Mouse (Mus musculus) bone marrow macrophage, adult 2 months (primary cell): ENCODE measurements at regions not wholly inside any gene's neighbourhood (a gene's known extent, or its start where the extent isn't known, plus 50 kb on each side); places are given as distances from the start of the nearest gene placed in this dataset.

Experiments used
- H3K27ac ChIP-seq: 2 replicates; pipeline ENCODE4 v1.5.1; 2012; ENCODE audit warnings: low read depth, low read length; ENCODE audit not compliant: insufficient read depth
- H3K4me1 ChIP-seq: 2 replicates; pipeline ENCODE4 v1.6.1; 2012; ENCODE audit warnings: low read length; ENCODE audit not compliant: control insufficient read depth, insufficient read depth
- H3K4me3 ChIP-seq: 2 replicates; pipeline ENCODE4 v1.5.1; 2012; ENCODE audit warnings: mild to moderate bottlenecking, low read length, moderate library complexity; ENCODE audit not compliant: insufficient read depth
- CTCF ChIP-seq: IDR thresholded peaks from 2 replicates; pipeline ENCODE4 v1.5.1; 2012; ENCODE audit warnings: low read depth, mild to moderate bottlenecking, low read length, moderate library complexity
- POLR2A ChIP-seq: IDR thresholded peaks from 2 replicates; pipeline ENCODE4 v1.6.1; 2012; ENCODE audit warnings: mild to moderate bottlenecking, low read depth, low read length, borderline replicate concordance

DNA sequence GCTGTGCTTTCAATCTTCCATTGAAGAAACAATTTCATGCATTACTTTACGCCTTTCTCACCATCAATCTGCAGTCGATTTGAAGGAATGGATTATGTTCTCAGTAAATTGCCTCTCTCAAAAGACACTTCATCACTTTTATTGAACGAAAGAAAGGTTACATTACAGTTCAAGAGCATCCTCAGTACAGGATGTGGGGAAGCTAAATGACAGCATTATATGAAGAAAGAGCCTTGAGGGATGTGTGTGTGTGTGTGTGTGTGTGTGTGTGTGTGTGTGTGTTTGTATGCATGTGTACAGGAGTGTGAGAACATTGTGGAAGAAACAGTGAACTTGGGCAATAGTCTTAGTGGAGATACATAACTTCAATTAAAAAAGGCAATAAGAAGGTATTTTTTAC lies 311.8 kb upstream of the Rnaseh2b start:
- Histone ChIP-seq H3K4me1 (no peaks in the 10 kb centered on the region), H3K27ac (no peak overlapping the region), H3K4me3 (no peak overlapping the region)
- TF ChIP-seq POLR2A (no peak), CTCF (no peak)

DNA sequence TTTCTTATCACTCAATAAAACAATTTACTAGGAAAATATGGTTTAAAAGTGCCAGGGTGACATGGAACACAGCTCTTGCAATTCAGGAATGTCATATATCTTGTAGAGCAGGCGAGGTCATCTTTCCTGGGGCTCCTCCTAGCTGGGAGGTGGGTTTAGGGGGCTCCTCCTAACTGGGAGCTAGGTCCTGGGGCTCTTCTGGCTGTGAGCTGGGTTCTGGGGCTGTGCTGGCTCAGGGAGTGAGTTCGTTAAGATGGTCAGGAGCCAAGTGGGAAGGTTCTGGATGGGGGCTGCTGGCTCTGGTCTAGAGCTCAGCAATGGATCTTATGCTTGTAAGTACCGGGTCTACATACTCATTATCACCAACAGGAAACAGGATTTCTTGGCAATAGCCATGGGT lies 306.8 kb upstream of the Rnaseh2b start:
- H3K27ac ChIP-seq = no peak overlapping the region
- H3K4me1 ChIP-seq = no peaks in the 10 kb centered on the region
- TF ChIP-seq POLR2A (no peak), CTCF (no peak)
- no peak overlapping the region for H3K4me3 ChIP-seq

DNA sequence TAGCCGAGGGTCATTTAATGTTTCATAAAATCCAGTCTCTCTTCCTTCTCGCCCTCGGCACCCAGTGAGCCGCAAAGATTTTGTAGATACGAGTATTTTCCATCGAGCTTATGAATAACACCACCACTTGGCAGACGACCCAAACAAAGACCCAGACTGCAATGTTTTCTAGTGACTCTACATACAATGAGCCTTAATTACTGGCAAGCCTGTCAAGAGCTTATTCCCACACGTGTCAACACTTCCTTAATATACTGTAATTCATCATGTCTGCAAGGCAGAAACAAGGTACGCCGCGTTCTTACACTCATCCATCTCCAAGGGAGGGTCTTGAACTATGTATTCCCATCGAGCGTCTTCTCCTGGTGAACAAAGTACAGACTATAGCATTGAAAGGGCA lies 306.2 kb upstream of the Rnaseh2b start:
- TF ChIP-seq POLR2A (no peak), CTCF (no peak)
- Histone ChIP-seq H3K27ac (no peak overlapping the region), H3K4me1 (no peaks in the 10 kb centered on the region), H3K4me3 (no peak overlapping the region)

DNA sequence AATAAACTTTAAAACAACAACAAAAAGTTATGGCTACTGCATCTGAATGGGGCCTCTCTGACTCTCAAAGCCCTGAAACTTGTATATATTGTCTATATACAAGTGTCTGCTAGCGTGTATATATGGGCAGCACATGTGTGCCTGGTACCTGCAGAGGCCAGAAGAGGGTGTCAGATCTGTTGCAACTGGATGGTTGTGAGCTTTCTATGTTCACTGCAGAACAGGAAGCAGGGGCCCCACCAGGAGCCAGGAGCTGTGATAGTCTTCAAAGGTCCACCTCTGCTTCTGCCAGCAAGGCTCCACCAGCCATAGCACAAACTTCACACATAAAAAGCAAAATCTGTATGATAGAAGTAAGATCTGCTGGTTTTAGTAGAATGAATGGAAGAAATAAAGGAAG lies 297.1 kb upstream of the Rnaseh2b start:
- Histone ChIP-seq H3K4me3 (no peak overlapping the region), H3K27ac (no peak overlapping the region), H3K4me1 (peaks cover 5% of the 10 kb centered on the region)
- TF ChIP-seq CTCF = no peak
- TF ChIP-seq POLR2A = no peak

DNA sequence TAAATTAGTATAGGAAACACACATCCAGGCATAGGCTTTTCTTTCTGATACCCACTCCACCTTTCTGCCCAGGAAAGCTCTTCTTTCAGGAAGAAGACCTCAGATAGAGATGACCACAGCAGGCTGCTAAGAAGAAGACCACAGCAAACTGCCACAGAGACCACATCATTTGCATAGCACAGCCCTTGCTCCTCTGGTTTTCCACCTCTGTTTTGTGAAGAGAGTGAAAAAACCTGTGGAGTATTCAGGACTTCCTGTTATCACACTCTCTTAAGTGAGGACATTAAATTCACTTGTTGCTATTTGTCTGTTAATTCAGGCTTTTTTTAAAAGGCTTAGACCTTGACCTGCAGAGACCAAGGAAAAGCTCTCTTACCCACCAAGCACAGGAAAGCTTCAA lies 294.7 kb upstream of the Rnaseh2b start:
- TF ChIP-seq POLR2A = no peak
- no peak for TF ChIP-seq CTCF
- Histone ChIP-seq H3K4me1 (peaks cover 18% of the 10 kb centered on the region), H3K27ac (no peak overlapping the region), H3K4me3 (no peak overlapping the region)

DNA sequence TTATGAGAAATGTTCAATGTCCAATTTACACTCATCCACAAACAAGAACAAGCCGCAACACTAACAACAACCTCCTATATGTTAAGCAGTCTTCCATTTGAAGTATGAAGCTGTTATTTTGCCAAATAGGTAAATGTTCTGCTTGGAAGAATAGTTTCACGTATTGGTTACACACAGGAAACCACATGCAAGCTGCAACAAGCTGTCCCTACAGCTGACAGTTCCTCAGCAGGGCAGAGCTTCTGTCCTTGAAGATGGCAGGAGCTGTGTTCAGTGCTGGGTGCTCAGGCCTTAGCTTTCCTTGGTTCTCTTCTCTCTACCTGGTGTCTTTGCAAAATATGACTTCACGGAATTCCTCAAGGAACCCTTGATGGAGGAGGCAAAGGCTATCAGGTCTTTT lies 294.1 kb upstream of the Rnaseh2b start:
- no peak for TF ChIP-seq POLR2A
- no peak for TF ChIP-seq CTCF

DNA sequence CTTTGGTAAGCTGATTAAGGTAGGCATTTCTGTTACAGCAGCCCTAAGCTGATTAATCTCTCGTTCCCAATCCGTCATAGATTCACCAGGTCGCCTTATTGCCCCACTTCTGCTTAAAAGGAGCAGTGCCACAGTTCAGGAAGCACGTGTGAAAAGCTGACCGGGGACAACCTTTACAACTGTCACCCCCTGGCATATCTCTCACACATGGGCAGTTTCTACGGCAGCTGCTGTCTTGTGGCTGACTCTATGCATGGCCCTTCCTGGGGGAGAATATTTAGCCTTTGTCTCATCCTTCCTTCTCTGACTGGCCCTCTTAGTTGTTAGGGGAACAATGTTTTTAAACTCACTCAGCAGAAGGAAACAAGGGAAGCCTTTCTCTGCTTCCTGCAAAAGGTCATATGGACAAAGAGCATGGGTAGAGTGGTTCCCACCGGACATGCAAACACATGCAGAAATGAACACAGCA lies 290.9 kb upstream of the Rnaseh2b start:
- TF ChIP-seq POLR2A (no peak), CTCF (no peak)

More for the DNA sequence above, 294.1 kb upstream of the Rnaseh2b start:
- Histone ChIP-seq H3K4me1 (peaks cover 18% of the 10 kb centered on the region), H3K4me3 (no peak overlapping the region), H3K27ac (no peak overlapping the region)

DNA sequence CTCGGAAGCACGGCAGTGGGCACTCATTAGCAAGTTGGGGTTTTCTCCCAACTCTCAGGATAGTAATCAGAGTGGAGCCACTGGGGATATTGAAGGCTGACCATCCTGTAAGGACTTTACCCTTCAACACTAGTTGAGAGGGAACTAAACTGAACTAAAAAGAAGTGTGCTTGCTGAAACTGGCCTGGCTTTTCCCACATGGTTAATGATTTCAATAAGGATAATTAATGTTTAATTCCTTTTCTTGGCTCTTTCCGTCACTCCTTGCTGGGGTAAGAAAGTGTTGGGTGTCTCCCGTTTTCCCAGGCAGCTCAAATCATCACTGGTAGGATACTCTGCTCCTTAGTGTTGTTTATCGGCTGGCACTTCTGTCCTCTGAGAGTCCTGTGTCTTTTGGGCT lies 290.3 kb upstream of the Rnaseh2b start:
- Histone ChIP-seq H3K4me3 (no peak overlapping the region), H3K4me1 (peaks cover 20% of the 10 kb centered on the region), H3K27ac (peak overlapping the region; percentile 16; the same call in 1 of the 2 replicates)
- no peak for TF ChIP-seq CTCF
- no peak for TF ChIP-seq POLR2A

More for the DNA sequence above, 290.9 kb upstream of the Rnaseh2b start:
- Histone ChIP-seq H3K4me1 (peaks cover 20% of the 10 kb centered on the region), H3K4me3 (no peak overlapping the region), H3K27ac (peak overlapping the region; percentile 32; the same call in 1 of the 2 replicates)

DNA sequence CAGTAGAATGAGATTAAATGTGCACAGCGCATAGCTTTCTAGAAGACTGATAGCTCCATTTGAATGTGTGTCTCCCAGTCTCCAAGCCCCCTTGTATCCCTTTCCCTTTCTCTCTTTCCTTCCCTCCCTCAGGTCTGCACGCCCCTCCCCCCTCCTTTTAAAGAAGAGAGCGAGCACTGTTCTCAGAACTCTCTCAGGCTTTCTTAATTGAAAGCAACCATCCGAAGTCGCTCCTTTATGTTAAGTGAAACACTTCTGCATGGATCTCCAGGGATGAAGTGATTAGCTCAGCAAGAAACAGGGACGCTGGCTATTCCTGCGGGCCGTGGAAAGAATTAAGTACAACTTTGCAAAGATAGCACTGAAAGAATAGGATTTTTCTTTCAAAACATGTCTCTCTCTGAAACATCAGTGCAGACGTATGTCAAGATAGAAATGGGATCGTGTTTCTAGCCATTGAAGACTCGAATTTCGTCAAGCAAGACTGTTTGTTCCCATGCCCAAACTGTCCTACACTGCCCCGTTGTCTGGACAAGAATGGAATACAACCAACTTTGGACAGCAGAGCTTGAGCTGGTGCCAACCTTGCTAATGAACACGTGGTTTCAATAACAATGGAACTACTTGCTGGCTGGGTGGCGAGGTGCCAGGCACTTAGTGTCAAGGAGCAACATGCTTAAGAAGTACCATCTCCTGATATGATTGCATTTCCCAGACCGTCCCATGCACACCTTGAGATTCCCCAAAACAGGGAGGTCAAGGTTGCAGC lies 289.2 kb upstream of the Rnaseh2b start:
- TF ChIP-seq CTCF (no peak), POLR2A (no peak)
- no peak overlapping the region for H3K4me3 ChIP-seq
- peaks cover 17% of the 10 kb centered on the region for H3K4me1 ChIP-seq
- H3K27ac ChIP-seq = no peak overlapping the region

DNA sequence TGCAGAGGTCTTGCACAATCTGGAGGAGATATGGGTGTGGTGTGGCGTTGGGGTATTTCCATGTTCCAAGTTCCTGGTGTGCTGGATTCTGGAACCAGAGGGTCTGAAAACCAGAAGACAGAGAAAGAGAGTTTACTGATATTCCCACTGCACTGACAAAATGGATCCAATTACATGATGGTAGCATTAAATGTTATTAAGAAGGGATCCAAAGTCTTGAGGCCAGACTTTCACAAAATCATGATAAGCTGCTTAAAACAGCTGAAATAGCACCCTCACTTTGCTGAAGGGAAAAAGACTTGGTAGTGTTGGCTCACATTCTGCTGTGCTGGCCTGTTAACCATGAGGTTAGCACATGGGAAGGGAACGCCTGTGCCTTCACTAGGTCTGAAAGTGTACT lies 288.6 kb upstream of the Rnaseh2b start:
- Histone ChIP-seq H3K27ac (no peak overlapping the region), H3K4me1 (peaks cover 14% of the 10 kb centered on the region), H3K4me3 (no peak overlapping the region)
- TF ChIP-seq CTCF (no peak), POLR2A (no peak)
